Mouse (Mus musculus) brain, embryonic 14.5 days (tissue): ENCODE measurements around the gene Zc2hc1c.

Source experiments
- CTCF ChIP-seq: fragments of 200-500 bp; IDR thresholded peaks from 2 replicates; pipeline ENCODE4 v1.5.1; 2012; ENCODE audit warnings: inconsistent platforms, mild to moderate bottlenecking, moderate library complexity, borderline replicate concordance; ENCODE audit not compliant: insufficient read depth, insufficient read length; ENCODE audit errors: extremely low read depth
- POLR2A ChIP-seq: fragments of 200-500 bp; IDR thresholded peaks from 2 replicates; pipeline ENCODE4 v1.6.1; 2012; ENCODE audit warnings: mild to moderate bottlenecking, inconsistent platforms, borderline replicate concordance; ENCODE audit not compliant: poor library complexity, insufficient read depth, insufficient read length, severe bottlenecking; ENCODE audit errors: extremely low read depth

DNA sequence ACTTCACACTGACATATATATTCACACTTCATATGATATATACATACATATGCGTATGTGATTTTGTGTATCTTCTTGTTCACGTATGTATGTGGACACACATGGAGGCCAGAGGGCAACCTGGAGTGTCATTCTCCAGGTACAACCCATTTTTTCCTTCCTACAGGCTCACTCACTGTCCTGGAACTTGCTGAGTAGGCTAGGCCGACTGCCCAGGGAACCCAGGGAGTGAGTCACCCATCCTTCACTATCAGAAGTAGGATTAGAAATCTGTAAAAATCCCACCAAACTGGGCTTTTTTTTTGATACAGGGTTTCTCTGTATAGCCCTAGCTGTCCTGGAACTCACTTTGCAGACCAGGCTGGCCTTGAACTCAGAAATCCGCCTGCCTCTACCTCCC, 3.4 kb upstream of the Zc2hc1c start:
- TF ChIP-seq CTCF: no peak
- TF ChIP-seq POLR2A: no peak
